Mouse (Mus musculus) heart, adult 2 months (tissue): Measurements from ENCODE around the gene Hoxd11. TPM values are rescaled to one million over a fixed set of nuclear protein-coding genes. Genes with fewer than 3 reads are reported as not detected.
A peak's percentile ranks its signal among the peaks of the same experiment; 100 is the strongest.

Experiments
- DNase-seq, 2 experiments: peaks; one replicate each; pipeline ENCODE4 v3.0.0; 2021
- H3K27ac ChIP-seq: fragments of 200-600 bp; 2 replicates; pipeline ENCODE4 v1.8.1; 2022
- H3K27me3 ChIP-seq: fragments of 200-500 bp; 2 replicates; pipeline ENCODE4 v1.6.1; 2012; ENCODE audit warnings: mild to moderate bottlenecking, low read length, inconsistent platforms, mixed read lengths; ENCODE audit not compliant: control insufficient read depth, insufficient read depth
- H3K36me3 ChIP-seq: fragments of 200-500 bp; 2 replicates; pipeline ENCODE4 v1.6.1; 2012; ENCODE audit warnings: low read length, inconsistent platforms; ENCODE audit not compliant: control insufficient read depth, insufficient read depth
- H3K4me1 ChIP-seq: fragments of 200-500 bp; 2 replicates; pipeline ENCODE4 v1.6.1; 2011; ENCODE audit warnings: low read length; ENCODE audit not compliant: control insufficient read depth, insufficient read depth
- H3K4me3 ChIP-seq: fragments of 200-600 bp; 2 replicates; pipeline ENCODE4 v1.8.1; 2022
- H3K79me2 ChIP-seq: fragments of 200-500 bp; replicated peaks from 2 replicates; pipeline ENCODE4 v1.6.1; 2012; ENCODE audit warnings: mild to moderate bottlenecking, inconsistent platforms, low read length, moderate library complexity, mixed read lengths; ENCODE audit not compliant: control insufficient read depth, insufficient read depth
- H3K9ac ChIP-seq: fragments of 200-500 bp; 2 replicates; pipeline ENCODE4 v1.6.1; 2012; ENCODE audit warnings: low read depth, mild to moderate bottlenecking, control low read depth, inconsistent platforms, low read length, mixed read lengths
- CTCF ChIP-seq: fragments of 200-600 bp; IDR thresholded peaks from 2 replicates; pipeline ENCODE4 v1.8.1; 2022; ENCODE audit warnings: antibody characterized with exemption, mild to moderate bottlenecking, moderate library complexity
- EP300 ChIP-seq: fragments of 200-500 bp; IDR thresholded peaks from 2 replicates; pipeline ENCODE4 v1.6.1; 2011; ENCODE audit warnings: low read depth, low read length, control low read depth; ENCODE audit not compliant: insufficient read depth
- POLR2A ChIP-seq: fragments of 200-500 bp; IDR thresholded peaks from 2 replicates; pipeline ENCODE4 v1.6.1; 2011; ENCODE audit warnings: mild to moderate bottlenecking, low read depth, low read length, control low read depth; ENCODE audit not compliant: insufficient read depth
- WGBS: fragments of 180-500 bp; shearing (Covaris S2); methylation state at CpG from one replicate; pipeline ENCODE4 v1.1.7; 2018; 5-methylcytosine and 5-hydroxymethylcytosine counted together
- intact Hi-C: fragments of 180-260 bp; cut with DNase I; formaldehyde crosslinking; loops from one replicate; pipeline ENCODE4 v1.15.1; 2025
- polyA plus RNA-seq: library from polyadenylated mRNA; depleted of rRNA; stranded (reverse); fragments of >200 nt; gene quantifications from 2 replicates; pipeline ENCODE4 v1.2.3, GENCODE M21; 2012
- total RNA-seq, 2 experiments: library from RNA; stranded (reverse); gene quantifications; 2 replicates each; pipeline ENCODE4 v1.2.3; 2021

Gene Hoxd11
- total and polyA plus RNA-seq, 3 experiments, result not detected

- WGBS, result 4% methylated on average over 18 of the region's 18 CpGs
- H3K9ac ChIP-seq, result no peak overlapping the region
- H3K36me3 ChIP-seq, result no peaks in the 10 kb centered on the region
- H3K27me3 ChIP-seq, result peaks cover 43% of the 10 kb centered on the region
- DNase-seq, result no peak
- H3K27ac ChIP-seq, result no peak overlapping the region
- no peaks in the 10 kb centered on the region for H3K4me1 ChIP-seq
- no peak overlapping the region for H3K4me3 ChIP-seq
- TF ChIP-seq CTCF, result no peak
- TF ChIP-seq EP300, result no peak
- TF ChIP-seq POLR2A, result no peak
- H3K79me2 ChIP-seq, result no peaks in the 10 kb centered on the region
- intact Hi-C loops, result no loop called here
These were observed 4.2 kb downstream of the Hoxd11 start for GRCm38 (mm10) chr2:74683471-74683951.

- no peaks in the 10 kb centered on the region for H3K4me1 ChIP-seq
- DNase-seq, result no peak
- no peaks in the 10 kb centered on the region for H3K79me2 ChIP-seq
- peaks cover 44% of the 10 kb centered on the region for H3K27me3 ChIP-seq
- intact Hi-C loops, result no loop called here
- TF ChIP-seq EP300 (no peak), POLR2A (no peak), CTCF (no peak)
- H3K9ac ChIP-seq, result no peak overlapping the region
- 7% methylated on average over 12 of the region's 12 CpGs for WGBS
- H3K36me3 ChIP-seq, result no peaks in the 10 kb centered on the region
- H3K27ac ChIP-seq, result no peak overlapping the region
- no peak overlapping the region for H3K4me3 ChIP-seq
These were observed 4.7 kb downstream of the Hoxd11 start for GRCm38 (mm10) chr2:74684106-74684505.

GRCm38 (mm10) chr2:74685059-74685603 is 5.8 kb downstream of the Hoxd11 start:
- Histone ChIP-seq H3K9ac (no peak overlapping the region), H3K27ac (no peak overlapping the region), H3K4me3 (no peak overlapping the region), H3K27me3 (peaks cover 42% of the 10 kb centered on the region), H3K4me1 (no peaks in the 10 kb centered on the region), H3K79me2 (no peaks in the 10 kb centered on the region), H3K36me3 (no peaks in the 10 kb centered on the region)
- no peak for TF ChIP-seq EP300
- no peak for TF ChIP-seq CTCF
- TF ChIP-seq POLR2A, result no peak
- intact Hi-C loops, result no loop called here
- 27% methylated on average over 4 of the region's 4 CpGs for WGBS
- DNase-seq, result no peak

GRCm38 (mm10) chr2:74686301-74686987 is 7.1 kb downstream of the Hoxd11 start:
- no peaks in the 10 kb centered on the region for H3K36me3 ChIP-seq
- H3K4me1 ChIP-seq, result no peaks in the 10 kb centered on the region
- TF ChIP-seq POLR2A (no peak), CTCF (peak; percentile 78), EP300 (no peak)
- peak; percentile 47 to 68 for DNase-seq
- WGBS, result 12% methylated on average over 17 of the region's 17 CpGs
- no peaks in the 10 kb centered on the region for H3K79me2 ChIP-seq
- H3K9ac ChIP-seq, result no peak overlapping the region
- H3K27me3 ChIP-seq, result peaks cover 39% of the 10 kb centered on the region
- H3K27ac ChIP-seq, result no peak overlapping the region
- intact Hi-C loops, result no loop called here
- no peak overlapping the region for H3K4me3 ChIP-seq

- H3K79me2 ChIP-seq, result no peaks in the 10 kb centered on the region
- no peak for DNase-seq
- H3K4me3 ChIP-seq, result no peak overlapping the region
- no peak overlapping the region for H3K27ac ChIP-seq
- TF ChIP-seq CTCF (no peak), POLR2A (no peak), EP300 (no peak)
- peaks cover 38% of the 10 kb centered on the region for H3K27me3 ChIP-seq
- 3% methylated on average over 27 of the region's 27 CpGs for WGBS
- no peak overlapping the region for H3K9ac ChIP-seq
- no peaks in the 10 kb centered on the region for H3K36me3 ChIP-seq
- intact Hi-C loops, result no loop called here
- no peaks in the 10 kb centered on the region for H3K4me1 ChIP-seq
These were observed 7.8 kb downstream of the Hoxd11 start for GRCm38 (mm10) chr2:74686988-74687697.
